In genomic region chr7:128524641-128525040, GRCm38 (mm10) we compare ENCODE assay signal across 8 mouse cellular contexts. TPM values are rescaled to one million over a fixed set of nuclear protein-coding genes. Genes with fewer than 3 reads are reported as not detected.
DNase-seq lines count a peak whose midpoint lies in the region; ATAC-seq and TF ChIP-seq lines count a peak whose summit lies in the region.

No protein-coding gene starts in this region.

- TF ChIP-seq CTCF in kidney, postnatal 0 days (IDR thresholded peaks at IDR 0.05; ENCODE audit: low read depth) = no peak
- no peak for TF ChIP-seq CTCF in bone marrow macrophage, adult 2 months (IDR thresholded peaks at IDR 0.05; ENCODE audit: low read depth, low read length)

- peak overlapping the region; percentile 92 for H3K4me2 ChIP-seq in kidney, postnatal 0 days (ENCODE audit: low read length)
- H3K4me2 ChIP-seq in hindbrain, embryonic 11.5 days (replicated peaks; ENCODE audit: low read depth, low read length) = peak overlapping the region; percentile 58; the same call in 1 of the 2 replicates
- peak overlapping the region; percentile 58 for H3K4me2 ChIP-seq in midbrain, embryonic 14.5 days (ENCODE audit: low read length)

- no peak for DNase-seq in kidney, postnatal 0 days (ENCODE audit: low spot score)
- DNase-seq in kidney, postnatal 10 days = no peak
- DNase-seq in hindbrain, embryonic 11.5 days (ENCODE audit: low spot score) = no peak
- DNase-seq in midbrain, embryonic 14.5 days = no peak
- DNase-seq in B cell, adult 2 months = no peak
- no peak for DNase-seq in layer of hippocampus, adult 9-11 months
- DNase-seq in urinary bladder, postnatal 10 days (ENCODE audit: low spot score) = no peak

- H3K27ac ChIP-seq in kidney, postnatal 0 days = peak overlapping the region; percentile 97
- peak overlapping the region; percentile 85 for H3K27ac ChIP-seq in bone marrow macrophage, adult 2 months (ENCODE audit: insufficient read depth, low read depth, low read length)
- no peak overlapping the region for H3K27ac ChIP-seq in hindbrain, embryonic 11.5 days (ENCODE audit: low read depth, low read length)
- H3K27ac ChIP-seq in midbrain, embryonic 14.5 days (replicated peaks; ENCODE audit: low read depth, low read length) = no peak overlapping the region

- no peak for TF ChIP-seq POLR2A in bone marrow macrophage, adult 2 months (IDR thresholded peaks at IDR 0.05; ENCODE audit: borderline replicate concordance, low read depth, low read length)

- peaks cover 11% of the 10 kb centered on the region; the same call in 1 of the 2 replicates for H3K4me1 ChIP-seq in kidney, postnatal 0 days (replicated peaks; ENCODE audit: insufficient read depth, low read length)
- peaks cover 31% of the 10 kb centered on the region for H3K4me1 ChIP-seq in bone marrow macrophage, adult 2 months (ENCODE audit: control insufficient read depth, insufficient read depth, low read length)
- H3K4me1 ChIP-seq in hindbrain, embryonic 11.5 days (replicated peaks; ENCODE audit: control insufficient read depth, insufficient read depth, low read length) = no peaks in the 10 kb centered on the region; the same call in 1 of the 2 replicates
- H3K4me1 ChIP-seq in midbrain, embryonic 14.5 days (ENCODE audit: control insufficient read depth, insufficient read depth, low read length) = peaks cover 12% of the 10 kb centered on the region

- peak overlapping the region; percentile 91; the same call in 1 of the 2 replicates for H3K9ac ChIP-seq in kidney, postnatal 0 days (ENCODE audit: low read depth, low read length)
- H3K9ac ChIP-seq in hindbrain, embryonic 11.5 days (ENCODE audit: low read depth, low read length) = no peak overlapping the region
- no peak overlapping the region for H3K9ac ChIP-seq in midbrain, embryonic 14.5 days (replicated peaks; ENCODE audit: low read length)

- peak overlapping the region; percentile 75 for H3K4me3 ChIP-seq in kidney, postnatal 0 days (replicated peaks; ENCODE audit: low read depth, low read length)
- H3K4me3 ChIP-seq in bone marrow macrophage, adult 2 months (ENCODE audit: insufficient read depth, low read length) = peak overlapping the region; percentile 95
- H3K4me3 ChIP-seq in hindbrain, embryonic 11.5 days (ENCODE audit: low read depth, low read length) = peak overlapping the region; percentile 41; the same call in 1 of the 2 replicates
- H3K4me3 ChIP-seq in midbrain, embryonic 14.5 days (replicated peaks; ENCODE audit: low read depth, low read length) = no peak overlapping the region

- no peaks in the 10 kb centered on the region for H3K36me3 ChIP-seq in kidney, postnatal 0 days (ENCODE audit: insufficient read depth, low read length)
- no peaks in the 10 kb centered on the region for H3K36me3 ChIP-seq in hindbrain, embryonic 11.5 days (ENCODE audit: control insufficient read depth, insufficient read depth, low read length)
- no peaks in the 10 kb centered on the region for H3K36me3 ChIP-seq in midbrain, embryonic 14.5 days (ENCODE audit: control insufficient read depth, insufficient read depth, low read length)

- no peak for ATAC-seq in kidney, postnatal 0 days (replicated peaks; ENCODE audit: low FRiP score, low read depth)
- no peak for ATAC-seq in hindbrain, embryonic 11.5 days (ENCODE audit: low FRiP score)
- no peak for ATAC-seq in midbrain, embryonic 14.5 days (ENCODE audit: low FRiP score, low TSS enrichment)

- H3K9me3 ChIP-seq in kidney, postnatal 0 days (replicated peaks; ENCODE audit: low read length) = no peaks in the 10 kb centered on the region
- H3K9me3 ChIP-seq in hindbrain, embryonic 11.5 days (ENCODE audit: control insufficient read depth, low read length) = no peaks in the 10 kb centered on the region
- H3K9me3 ChIP-seq in midbrain, embryonic 14.5 days (ENCODE audit: control insufficient read depth, low read length) = no peaks in the 10 kb centered on the region

- 79% methylated on average over 3 of the region's 3 CpGs for WGBS in kidney, postnatal 0 days
- WGBS in hindbrain, embryonic 11.5 days = 87% methylated on average over 3 of the region's 3 CpGs
- 86% methylated on average over 3 of the region's 3 CpGs for WGBS in midbrain, embryonic 14.5 days

- H3K27me3 ChIP-seq in kidney, postnatal 0 days (ENCODE audit: insufficient read depth, low read length) = no peaks in the 10 kb centered on the region
- peaks cover 11% of the 10 kb centered on the region for H3K27me3 ChIP-seq in hindbrain, embryonic 11.5 days (ENCODE audit: control insufficient read depth, insufficient read depth, low read length)
- H3K27me3 ChIP-seq in midbrain, embryonic 14.5 days (ENCODE audit: control insufficient read depth, insufficient read depth, low read length) = peaks cover 26% of the 10 kb centered on the region

RNA-seq across cellular contexts. Expression of gene Bag3, which starts 1.2 kb away (rescaled TPM):
- 15.0 and 15.1 TPM in 2 replicates for polyA plus RNA-seq in kidney, postnatal 0 days (2015; fragmentation: Nextera tagmentation; extraction: Ambion mirVana)
- polyA plus RNA-seq in bone marrow macrophage, adult 2 months (2012; ENCODE audit: insufficient read depth, insufficient read length, missing spikeins) = 23.5 and 25.4 TPM in 2 replicates
- polyA plus RNA-seq in hindbrain, embryonic 11.5 days (2014; fragmentation: Nextera tagmentation; extraction: Ambion mirVana) = 4.3 and 5.6 TPM in 2 replicates
- 1.2 and 1.7 TPM in 2 replicates for polyA plus RNA-seq in midbrain, embryonic 14.5 days (2014; fragmentation: Nextera tagmentation; extraction: Ambion mirVana)

Comparison
In these comparisons a context has a peak if more than half of its experiments do, and no peak if none do; other contexts are left out.
1. H3K27ac ChIP-seq: peak in kidney, postnatal 0 days (single experiment) and bone marrow macrophage, adult 2 months (single experiment); none in hindbrain, embryonic 11.5 days (single experiment) and midbrain, embryonic 14.5 days (single experiment).
2. Peak in every context shown above with its lines, with median percentiles within 50 percentile points of each other: H3K4me2 ChIP-seq.